Mouse (Mus musculus): ENCODE data around the gene Tmem150b. TPM values are rescaled to one million over a fixed set of nuclear protein-coding genes. Genes with fewer than 3 reads are reported as not detected.
A peak's percentile ranks its signal among the peaks of the same experiment; 100 is the strongest.

Gene Tmem150b
- polyA plus RNA-seq, 1 experiment from 2014 or later: 0.14 TPM

GRCm38 (mm10) chr7:4739544-4740275 is 14.7 kb upstream of the Tmem150b start, which contains the start of gene Kmt5c:
Gene Kmt5c, plus strand, starts transcription at chr7:4740115.
- Histone ChIP-seq H3K4me2 (replicated peaks; ENCODE audit: low read depth, low read length) (peak within 1 kb of the TSS; percentile 75), H3K9me3 (ENCODE audit: control insufficient read depth, low read length) (no peaks in the 10 kb centered on the region), H3K27me3 (ENCODE audit: control insufficient read depth, insufficient read depth, low read length) (no peaks in the 10 kb centered on the region), H3K4me3 (ENCODE audit: low read length) (peak within 1 kb of the TSS; percentile 85), H3K9ac (ENCODE audit: low read depth, low read length) (peak within 1 kb of the TSS; percentile 85), H3K4me1 (ENCODE audit: control insufficient read depth, insufficient read depth, low read length) (peaks cover 26% of the 10 kb centered on the region), H3K36me3 (ENCODE audit: control insufficient read depth, insufficient read depth, low read length) (peaks cover 15% of the 10 kb centered on the region), H3K27ac (ENCODE audit: low read depth, low read length) (peak within 1 kb of the TSS; percentile 92)
- under 1% methylated on average over 37 of the region's 44 CpGs for WGBS
- peak; percentile 97 for ATAC-seq (ENCODE audit: low FRiP score, low TSS enrichment)

DNA sequence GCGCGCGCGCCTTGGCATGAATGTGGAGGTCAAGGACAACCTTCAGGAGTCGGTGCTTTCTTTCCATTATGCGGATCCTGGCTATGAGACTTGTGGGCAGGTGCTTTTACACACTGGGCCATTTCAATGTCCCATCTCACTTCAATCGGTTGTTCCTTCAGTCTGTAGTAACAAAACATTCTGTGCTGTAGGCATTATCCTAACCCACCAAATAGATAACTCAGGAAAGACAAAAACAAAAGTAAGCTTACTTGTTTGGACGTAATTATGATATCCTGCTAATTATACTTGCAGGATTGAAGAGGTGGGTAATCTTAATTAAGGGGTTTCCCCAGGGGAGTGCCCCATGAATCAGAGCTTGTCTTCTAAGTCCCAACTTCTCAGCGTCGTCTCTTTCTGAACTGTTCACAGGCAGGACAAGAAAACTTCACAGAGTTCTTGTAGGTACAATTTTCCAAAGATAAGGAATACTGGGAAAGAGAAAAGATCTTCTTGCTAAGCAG is 14.0 kb upstream of the Tmem150b start:
- no peak for ATAC-seq (ENCODE audit: low FRiP score, low TSS enrichment)
- Histone ChIP-seq H3K36me3 (ENCODE audit: control insufficient read depth, insufficient read depth, low read length) (peaks cover 11% of the 10 kb centered on the region; the same call in 1 of the 2 replicates), H3K4me1 (ENCODE audit: control insufficient read depth, insufficient read depth, low read length) (peaks cover 26% of the 10 kb centered on the region), H3K9me3 (ENCODE audit: control insufficient read depth, low read length) (no peaks in the 10 kb centered on the region), H3K27ac (ENCODE audit: low read depth, low read length) (peak overlapping the region; percentile 79; the same call in 1 of the 2 replicates), H3K4me3 (ENCODE audit: low read length) (peak overlapping the region; percentile 36), H3K4me2 (replicated peaks; ENCODE audit: low read depth, low read length) (peak overlapping the region; percentile 64), H3K27me3 (ENCODE audit: control insufficient read depth, insufficient read depth, low read length) (no peaks in the 10 kb centered on the region), H3K9ac (ENCODE audit: low read depth, low read length) (peak overlapping the region; percentile 38; the same call in 1 of the 2 replicates)
- WGBS: 50% methylated on average over 10 of the region's 10 CpGs

DNA sequence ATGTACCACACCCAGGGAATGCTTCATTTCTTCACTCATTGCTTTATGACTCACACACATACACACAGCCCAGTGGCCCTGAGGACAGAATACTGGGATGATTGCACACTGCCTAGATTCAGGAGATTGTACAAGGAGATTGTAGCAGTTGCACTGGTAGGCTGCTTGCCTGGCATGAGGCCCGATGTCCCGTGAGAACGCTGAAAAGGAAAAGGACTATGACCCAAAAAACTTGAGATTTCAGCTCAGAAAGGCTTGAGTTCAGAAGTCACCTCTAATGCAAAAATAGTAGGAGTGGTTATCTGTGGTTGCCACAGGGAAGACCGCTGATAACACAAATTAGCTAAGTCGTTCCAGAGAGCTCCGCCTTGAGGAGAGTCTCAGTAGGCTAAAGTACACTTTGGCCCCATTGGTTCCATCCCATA is 7.9 kb upstream of the Tmem150b start:
- H3K4me1 ChIP-seq (ENCODE audit: control insufficient read depth, insufficient read depth, low read length): no peaks in the 10 kb centered on the region
- H3K9me3 ChIP-seq (ENCODE audit: control insufficient read depth, low read length): peaks cover 2% of the 10 kb centered on the region; the same call in 1 of the 2 replicates
- 60% methylated on average over 6 of the region's 6 CpGs for WGBS
- H3K4me2 ChIP-seq (replicated peaks; ENCODE audit: low read depth, low read length): no peak overlapping the region
- no peak for ATAC-seq (ENCODE audit: low FRiP score, low TSS enrichment)
- H3K27me3 ChIP-seq (ENCODE audit: control insufficient read depth, insufficient read depth, low read length): no peaks in the 10 kb centered on the region
- no peak overlapping the region for H3K9ac ChIP-seq (ENCODE audit: low read depth, low read length)
- no peak overlapping the region for H3K27ac ChIP-seq (ENCODE audit: low read depth, low read length)
- H3K4me3 ChIP-seq (ENCODE audit: low read length): no peak overlapping the region
- no peaks in the 10 kb centered on the region for H3K36me3 ChIP-seq (ENCODE audit: control insufficient read depth, insufficient read depth, low read length)

- Histone ChIP-seq H3K27ac (ENCODE audit: low read depth, low read length) (no peak overlapping the region), H3K9ac (ENCODE audit: low read depth, low read length) (no peak overlapping the region), H3K4me2 (replicated peaks; ENCODE audit: low read depth, low read length) (no peak overlapping the region), H3K9me3 (ENCODE audit: control insufficient read depth, low read length) (peaks cover 2% of the 10 kb centered on the region; the same call in 1 of the 2 replicates), H3K36me3 (ENCODE audit: control insufficient read depth, insufficient read depth, low read length) (no peaks in the 10 kb centered on the region), H3K4me1 (ENCODE audit: control insufficient read depth, insufficient read depth, low read length) (no peaks in the 10 kb centered on the region), H3K4me3 (ENCODE audit: low read length) (no peak overlapping the region), H3K27me3 (ENCODE audit: control insufficient read depth, insufficient read depth, low read length) (no peaks in the 10 kb centered on the region)
- WGBS: 83% methylated on average over 5 of the region's 5 CpGs
- ATAC-seq (ENCODE audit: low FRiP score, low TSS enrichment): no peak
These were observed 6.0 kb upstream of the Tmem150b start for GRCm38 (mm10) chr7:4731090-4731489.

- no peaks in the 10 kb centered on the region for H3K4me1 ChIP-seq (ENCODE audit: control insufficient read depth, insufficient read depth, low read length)
- no peaks in the 10 kb centered on the region for H3K9me3 ChIP-seq (ENCODE audit: control insufficient read depth, low read length)
- no peak overlapping the region for H3K9ac ChIP-seq (ENCODE audit: low read depth, low read length)
- no peaks in the 10 kb centered on the region for H3K27me3 ChIP-seq (ENCODE audit: control insufficient read depth, insufficient read depth, low read length)
- ATAC-seq (ENCODE audit: low FRiP score, low TSS enrichment): no peak
- H3K4me3 ChIP-seq (ENCODE audit: low read length): no peak overlapping the region
- H3K27ac ChIP-seq (ENCODE audit: low read depth, low read length): no peak overlapping the region
- no peaks in the 10 kb centered on the region for H3K36me3 ChIP-seq (ENCODE audit: control insufficient read depth, insufficient read depth, low read length)
- no peak overlapping the region for H3K4me2 ChIP-seq (replicated peaks; ENCODE audit: low read depth, low read length)
- 46% methylated on average over 3 of the region's 3 CpGs for WGBS
These were observed 690 bp downstream of the Tmem150b start for GRCm38 (mm10) chr7:4724359-4724758.

- Histone ChIP-seq H3K4me3 (ENCODE audit: low read length) (peak overlapping the region; percentile 1; the same call in 1 of the 2 replicates), H3K27me3 (ENCODE audit: control insufficient read depth, insufficient read depth, low read length) (no peaks in the 10 kb centered on the region), H3K4me1 (ENCODE audit: control insufficient read depth, insufficient read depth, low read length) (no peaks in the 10 kb centered on the region), H3K9ac (ENCODE audit: low read depth, low read length) (no peak overlapping the region), H3K4me2 (replicated peaks; ENCODE audit: low read depth, low read length) (peak overlapping the region; percentile 8; the same call in 1 of the 2 replicates), H3K27ac (ENCODE audit: low read depth, low read length) (no peak overlapping the region), H3K9me3 (ENCODE audit: control insufficient read depth, low read length) (no peaks in the 10 kb centered on the region), H3K36me3 (ENCODE audit: control insufficient read depth, insufficient read depth, low read length) (no peaks in the 10 kb centered on the region)
- ATAC-seq (ENCODE audit: low FRiP score, low TSS enrichment): peak; percentile 44; the same call in 1 of the 2 replicates
- WGBS: 41% methylated on average over 12 of the region's 12 CpGs
These were observed 1.5 kb downstream of the Tmem150b start for GRCm38 (mm10) chr7:4723508-4723907.

DNA sequence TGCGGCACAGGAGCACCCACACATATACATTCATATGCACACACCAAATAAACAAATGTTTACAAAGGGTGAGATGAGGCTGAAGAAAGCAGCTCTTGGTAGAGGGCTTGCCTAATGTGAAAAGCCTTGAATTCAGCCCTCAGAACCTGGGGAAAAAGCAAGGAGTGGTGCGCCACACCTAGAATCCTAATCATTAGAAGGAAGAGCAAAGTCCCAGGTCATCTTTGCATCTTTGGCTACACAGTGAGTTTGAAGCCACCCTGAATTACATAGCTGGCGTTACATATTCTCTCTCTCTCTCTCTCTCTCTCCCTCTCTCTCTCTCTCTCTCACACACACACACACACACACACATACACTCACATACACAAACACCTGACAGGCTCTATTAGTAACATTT is 5.8 kb downstream of the Tmem150b start:
- ATAC-seq (ENCODE audit: low FRiP score, low TSS enrichment): no peak
- no peaks in the 10 kb centered on the region for H3K9me3 ChIP-seq (ENCODE audit: control insufficient read depth, low read length)
- peaks cover 16% of the 10 kb centered on the region for H3K36me3 ChIP-seq (ENCODE audit: control insufficient read depth, insufficient read depth, low read length)
- H3K27ac ChIP-seq (ENCODE audit: low read depth, low read length): no peak overlapping the region
- H3K4me2 ChIP-seq (replicated peaks; ENCODE audit: low read depth, low read length): no peak overlapping the region
- 86% methylated on average over 3 of the region's 3 CpGs for WGBS
- no peaks in the 10 kb centered on the region for H3K4me1 ChIP-seq (ENCODE audit: control insufficient read depth, insufficient read depth, low read length)
- no peak overlapping the region for H3K4me3 ChIP-seq (ENCODE audit: low read length)
- no peaks in the 10 kb centered on the region for H3K27me3 ChIP-seq (ENCODE audit: control insufficient read depth, insufficient read depth, low read length)
- H3K9ac ChIP-seq (ENCODE audit: low read depth, low read length): no peak overlapping the region

- no peak overlapping the region for H3K4me2 ChIP-seq (replicated peaks; ENCODE audit: low read depth, low read length)
- WGBS: 48% methylated on average over 6 of the region's 6 CpGs
These were observed 8.1 kb downstream of the Tmem150b start for GRCm38 (mm10) chr7:4716955-4717354.

GRCm38 (mm10) chr7:4712594-4712993 is 12.5 kb downstream of the Tmem150b start:
- H3K27ac ChIP-seq (ENCODE audit: low read depth, low read length): no peak overlapping the region
- H3K36me3 ChIP-seq (ENCODE audit: control insufficient read depth, insufficient read depth, low read length): peaks cover 63% of the 10 kb centered on the region
- H3K4me3 ChIP-seq (ENCODE audit: low read length): no peak overlapping the region
- H3K9ac ChIP-seq (ENCODE audit: low read depth, low read length): no peak overlapping the region
- no peak overlapping the region for H3K4me2 ChIP-seq (replicated peaks; ENCODE audit: low read depth, low read length)
- H3K9me3 ChIP-seq (ENCODE audit: control insufficient read depth, low read length): no peaks in the 10 kb centered on the region
- no peaks in the 10 kb centered on the region for H3K4me1 ChIP-seq (ENCODE audit: control insufficient read depth, insufficient read depth, low read length)
- no peak for ATAC-seq (ENCODE audit: low FRiP score, low TSS enrichment)
- no peaks in the 10 kb centered on the region for H3K27me3 ChIP-seq (ENCODE audit: control insufficient read depth, insufficient read depth, low read length)
- 85% methylated on average over 3 of the region's 3 CpGs for WGBS

More at GRCm38 (mm10) chr7:4716955-4717354, 8.1 kb downstream of the Tmem150b start:
- no peaks in the 10 kb centered on the region for H3K9me3 ChIP-seq (ENCODE audit: control insufficient read depth, low read length)
- peaks cover 28% of the 10 kb centered on the region for H3K36me3 ChIP-seq (ENCODE audit: control insufficient read depth, insufficient read depth, low read length)
- no peak overlapping the region for H3K27ac ChIP-seq (ENCODE audit: low read depth, low read length)
- H3K4me1 ChIP-seq (ENCODE audit: control insufficient read depth, insufficient read depth, low read length): no peaks in the 10 kb centered on the region
- no peak overlapping the region for H3K4me3 ChIP-seq (ENCODE audit: low read length)
- H3K9ac ChIP-seq (ENCODE audit: low read depth, low read length): no peak overlapping the region
- ATAC-seq (ENCODE audit: low FRiP score, low TSS enrichment): 0 out of 2 replicates have a peak, but pooled peaks have one; percentile 50
- no peaks in the 10 kb centered on the region for H3K27me3 ChIP-seq (ENCODE audit: control insufficient read depth, insufficient read depth, low read length)
